Mouse (Mus musculus): ENCODE results near the gene Vav3. TPM values are rescaled to one million over a fixed set of nuclear protein-coding genes. Genes with fewer than 3 reads are reported as not detected.

The Vav3 gene
- polyA plus RNA-seq, 1 experiment, result not detected

DNA sequence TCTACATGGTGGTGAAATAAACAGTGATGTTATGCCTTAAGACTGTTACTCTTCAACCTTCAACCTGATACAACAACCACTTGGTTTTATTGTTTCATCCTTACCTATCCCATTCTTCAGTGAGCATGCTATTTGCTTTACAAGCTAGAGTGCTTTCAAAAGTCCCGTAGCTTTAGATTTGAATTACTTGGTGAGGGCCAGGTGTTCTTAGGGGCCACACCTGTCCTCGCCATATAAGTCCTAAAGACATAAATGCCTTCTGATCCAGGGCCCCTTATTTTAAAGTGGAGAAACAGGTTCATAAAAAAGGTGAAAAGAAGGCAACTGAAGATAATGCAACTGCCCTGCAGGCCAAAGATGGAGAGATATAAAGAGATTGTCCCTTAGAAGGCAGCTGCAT, 224.0 kb downstream of the Vav3 start:
- TF ChIP-seq GATA1 (IDR thresholded peaks at IDR 0.05; ENCODE audit: low read length), result no peak

DNA sequence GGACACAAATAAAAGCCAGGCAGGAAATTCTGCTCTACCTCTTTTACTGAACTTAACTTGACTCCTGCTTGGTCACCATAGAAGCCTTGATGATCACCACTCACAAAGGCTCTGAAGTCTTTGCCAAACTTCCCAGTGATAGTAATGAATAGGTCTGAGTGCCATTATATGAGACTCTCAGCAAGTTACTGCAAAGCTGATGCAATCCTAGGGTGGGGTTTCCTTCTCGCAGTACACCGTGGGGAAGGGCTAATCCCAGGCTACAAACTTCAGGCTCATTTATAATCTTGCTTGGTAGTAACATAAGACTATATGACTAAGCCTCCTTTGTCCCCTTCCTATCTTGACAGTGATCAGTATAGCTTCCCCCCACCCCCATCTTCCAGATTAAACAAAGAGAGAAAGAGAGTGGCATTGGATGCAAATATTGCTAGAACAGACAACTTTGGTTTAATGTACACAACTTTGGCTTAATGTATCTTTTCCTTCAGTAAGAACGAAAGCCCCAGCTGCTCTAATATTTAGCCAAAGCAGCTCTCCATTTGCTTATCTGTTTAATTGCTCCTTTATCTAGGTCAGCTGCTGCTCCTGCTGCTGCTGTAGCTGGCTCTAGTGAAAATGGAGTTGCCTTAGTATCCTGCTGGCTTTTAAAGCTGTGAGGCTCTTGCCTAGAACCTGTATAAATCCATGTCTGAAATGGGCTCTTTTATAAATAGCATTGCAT, 228.3 kb downstream of the Vav3 start:
- TF ChIP-seq GATA1 (IDR thresholded peaks at IDR 0.05; ENCODE audit: low read length), result no peak

DNA sequence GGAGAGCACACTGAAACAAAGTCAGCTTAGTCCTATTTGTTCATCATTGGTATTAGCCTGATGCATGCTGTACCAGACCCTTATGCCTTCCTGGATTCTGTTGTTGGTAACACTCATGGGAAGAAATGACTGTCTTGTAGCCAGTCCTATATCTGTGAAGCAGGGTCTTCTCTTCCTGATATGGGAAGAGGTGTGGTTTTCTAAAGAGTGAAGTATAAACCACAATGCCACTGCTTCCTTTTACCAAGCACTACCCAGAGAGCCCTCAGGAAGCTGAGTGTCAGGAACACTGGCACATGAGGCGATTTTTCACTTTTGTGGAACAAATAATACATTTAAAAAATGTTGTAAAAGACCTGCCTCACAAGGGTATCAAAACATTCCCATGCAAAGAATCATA, 231.0 kb downstream of the Vav3 start:
- no peak for TF ChIP-seq GATA1 (IDR thresholded peaks at IDR 0.05; ENCODE audit: low read length)

DNA sequence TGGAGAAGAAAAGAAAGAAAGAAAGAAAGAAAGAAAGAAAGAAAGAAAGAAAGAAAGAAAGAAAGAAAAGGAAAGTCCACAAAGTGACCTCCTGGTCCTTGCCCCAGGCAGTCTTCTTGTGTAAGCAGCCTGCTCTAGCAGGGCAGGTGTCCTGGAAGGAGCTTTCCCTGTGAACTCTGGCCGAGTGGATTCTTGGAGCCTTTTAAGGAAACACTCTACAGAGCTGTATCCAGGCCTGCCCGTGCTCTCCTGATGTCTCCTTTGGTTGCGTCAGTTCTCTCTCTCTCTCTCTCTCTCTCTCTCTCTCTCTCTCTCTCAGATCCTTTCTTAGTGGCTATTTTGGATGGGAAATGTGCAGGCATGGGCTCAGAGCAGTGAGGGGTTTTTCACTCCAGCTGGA, 232.4 kb downstream of the Vav3 start:
- no peak for TF ChIP-seq GATA1 (IDR thresholded peaks at IDR 0.05; ENCODE audit: low read length)

DNA sequence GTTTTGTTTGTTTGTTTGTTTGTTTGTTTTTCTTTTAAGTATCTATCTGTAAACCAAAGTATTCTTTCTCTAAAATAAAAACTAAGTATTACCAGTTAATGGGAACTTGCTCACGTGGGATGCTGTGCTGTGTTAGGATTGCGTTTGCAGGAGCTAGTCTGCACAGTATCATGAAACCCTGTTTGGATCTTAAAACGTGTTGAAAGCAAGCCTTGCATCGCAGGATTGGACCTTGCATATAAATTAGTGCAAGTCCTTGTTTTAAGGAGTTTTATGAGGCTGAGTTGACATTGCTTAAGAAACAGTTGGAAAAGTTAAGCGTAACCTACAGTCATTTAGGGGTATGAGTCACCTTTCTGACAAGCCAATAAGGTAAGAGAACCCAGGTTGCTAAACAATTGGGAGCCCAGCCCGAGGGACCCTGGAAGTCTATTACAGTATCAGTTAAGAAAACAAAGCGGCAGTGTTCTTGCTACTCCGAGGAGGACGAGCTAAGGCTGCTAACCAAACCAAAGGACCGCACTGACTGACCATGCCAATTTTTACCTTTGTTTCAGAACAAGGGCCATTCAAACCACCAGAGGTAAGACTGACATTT, 233.2 kb downstream of the Vav3 start:
- TF ChIP-seq GATA1 (IDR thresholded peaks at IDR 0.05; ENCODE audit: low read length), result no peak

DNA sequence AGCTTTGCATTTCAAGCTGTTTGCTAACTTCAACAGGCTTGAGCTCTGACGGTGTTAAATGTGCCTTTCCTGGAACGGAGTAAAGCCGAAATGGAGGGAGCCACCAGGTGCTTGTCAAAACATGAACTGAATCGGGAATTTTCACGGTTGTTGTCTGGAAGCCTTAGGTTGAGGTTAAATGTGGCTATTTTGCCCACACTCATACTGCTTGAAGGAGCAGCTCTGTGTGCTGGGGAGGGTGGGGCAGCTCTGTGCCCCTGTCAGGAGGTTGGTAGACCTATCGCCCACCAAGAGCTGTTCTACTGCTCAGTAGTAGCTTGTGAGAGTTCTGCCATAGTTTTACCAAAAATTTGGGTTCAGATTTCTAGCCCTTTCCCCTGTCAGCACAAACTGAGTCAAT, 233.7 kb downstream of the Vav3 start:
- no peak for TF ChIP-seq GATA1 (IDR thresholded peaks at IDR 0.05; ENCODE audit: low read length)

DNA sequence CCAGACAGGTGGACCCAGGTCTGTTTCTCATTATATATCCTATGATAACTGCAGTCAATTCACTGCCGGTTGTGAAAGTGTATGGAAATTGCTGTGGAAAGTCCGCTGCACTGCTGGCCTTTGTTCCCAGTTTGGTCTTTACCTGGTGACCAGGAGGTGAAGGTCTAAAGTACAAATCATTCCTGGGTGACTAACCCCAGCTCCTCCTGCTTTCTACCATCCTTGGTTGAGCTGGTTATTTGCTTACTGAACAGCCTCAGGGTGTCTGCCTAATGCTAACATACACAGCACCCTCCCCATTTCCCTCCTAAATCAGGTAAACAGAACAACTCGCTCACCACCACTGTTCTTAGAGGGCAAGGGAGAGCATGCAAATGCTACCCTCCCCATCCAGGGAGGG, 237.9 kb downstream of the Vav3 start:
- no peak for TF ChIP-seq GATA1 (IDR thresholded peaks at IDR 0.05; ENCODE audit: low read length)

DNA sequence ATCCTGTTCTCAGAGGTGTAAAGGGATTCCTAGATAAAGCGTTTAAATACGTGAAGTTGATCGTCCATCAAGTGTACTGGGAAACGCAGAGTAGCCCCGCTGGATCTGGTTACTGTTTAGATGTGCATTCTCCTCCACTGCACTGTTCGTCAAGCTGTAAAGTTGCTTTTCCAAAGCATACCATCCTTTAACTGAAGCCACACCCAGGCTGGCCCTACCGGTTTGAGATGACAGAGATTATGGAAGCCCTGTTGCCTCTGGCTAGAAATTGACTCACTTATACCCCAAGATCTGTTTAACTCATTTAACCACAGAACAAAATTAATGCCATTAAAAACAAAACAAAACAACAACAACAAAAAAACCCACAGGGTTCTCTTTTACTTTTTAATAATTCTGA, 238.5 kb downstream of the Vav3 start:
- TF ChIP-seq GATA1 (IDR thresholded peaks at IDR 0.05; ENCODE audit: low read length), result no peak

DNA sequence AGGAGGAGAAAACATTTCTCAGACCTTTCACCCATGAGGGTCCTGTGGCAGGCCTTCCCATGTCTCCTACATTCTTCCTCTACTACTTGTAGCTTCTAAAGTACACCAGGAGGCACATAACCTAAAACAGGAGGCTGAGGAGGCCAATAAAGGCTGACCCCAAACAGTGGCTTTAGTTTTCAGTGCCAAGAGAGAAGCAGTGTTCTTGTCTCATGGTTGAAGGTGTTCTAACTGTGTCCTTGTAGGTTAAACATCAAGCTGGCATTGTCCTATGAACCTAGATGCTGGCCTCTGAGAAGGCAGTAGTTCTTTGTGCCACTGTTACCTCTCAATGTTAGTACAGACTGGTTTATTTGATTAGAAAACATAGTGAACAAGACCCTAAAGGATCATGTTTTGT, 245.5 kb downstream of the Vav3 start:
- no peak for TF ChIP-seq GATA1 (IDR thresholded peaks at IDR 0.05; ENCODE audit: low read length)

DNA sequence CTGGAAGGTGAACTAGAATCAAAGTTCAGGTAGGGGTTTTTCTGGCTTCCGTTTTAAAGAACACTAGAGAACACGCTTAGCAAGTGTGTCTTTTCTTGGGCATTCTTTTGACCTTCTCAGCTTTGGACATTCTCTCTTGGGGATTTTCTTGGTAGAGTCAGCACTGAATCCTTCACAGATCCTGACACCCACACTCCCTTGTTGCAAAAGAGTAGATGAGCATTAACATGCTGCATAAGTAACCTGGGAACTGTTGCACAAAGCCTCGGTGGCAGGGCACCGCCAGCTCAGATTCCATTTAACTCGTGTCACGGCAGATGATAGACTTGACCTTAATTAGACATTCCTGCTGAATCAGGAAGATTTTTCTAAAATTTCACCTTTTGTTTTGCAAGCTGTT, 252.5 kb downstream of the Vav3 start:
- no peak for TF ChIP-seq GATA1 (IDR thresholded peaks at IDR 0.05; ENCODE audit: low read length)

DNA sequence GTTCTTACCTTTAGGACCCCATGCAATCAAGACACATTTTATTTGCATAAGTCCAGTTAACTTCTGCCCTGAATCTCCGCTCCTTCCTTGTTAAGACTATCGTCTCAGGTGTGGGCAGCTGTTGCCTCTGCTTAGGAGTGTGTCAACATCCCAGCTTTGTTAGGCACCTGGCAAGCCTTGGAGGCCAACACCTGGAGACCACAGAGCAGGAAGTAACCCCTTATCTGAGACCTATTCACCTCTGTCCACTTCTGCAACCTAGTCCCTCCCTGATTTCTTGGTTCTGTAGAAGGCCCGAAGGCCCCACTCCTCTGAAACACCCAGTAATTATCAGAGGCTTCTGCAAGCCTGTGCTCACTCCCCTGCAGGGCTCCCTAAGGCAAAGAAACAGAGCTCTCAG, 255.6 kb downstream of the Vav3 start:
- TF ChIP-seq GATA1 (IDR thresholded peaks at IDR 0.05; ENCODE audit: low read length), result no peak

DNA sequence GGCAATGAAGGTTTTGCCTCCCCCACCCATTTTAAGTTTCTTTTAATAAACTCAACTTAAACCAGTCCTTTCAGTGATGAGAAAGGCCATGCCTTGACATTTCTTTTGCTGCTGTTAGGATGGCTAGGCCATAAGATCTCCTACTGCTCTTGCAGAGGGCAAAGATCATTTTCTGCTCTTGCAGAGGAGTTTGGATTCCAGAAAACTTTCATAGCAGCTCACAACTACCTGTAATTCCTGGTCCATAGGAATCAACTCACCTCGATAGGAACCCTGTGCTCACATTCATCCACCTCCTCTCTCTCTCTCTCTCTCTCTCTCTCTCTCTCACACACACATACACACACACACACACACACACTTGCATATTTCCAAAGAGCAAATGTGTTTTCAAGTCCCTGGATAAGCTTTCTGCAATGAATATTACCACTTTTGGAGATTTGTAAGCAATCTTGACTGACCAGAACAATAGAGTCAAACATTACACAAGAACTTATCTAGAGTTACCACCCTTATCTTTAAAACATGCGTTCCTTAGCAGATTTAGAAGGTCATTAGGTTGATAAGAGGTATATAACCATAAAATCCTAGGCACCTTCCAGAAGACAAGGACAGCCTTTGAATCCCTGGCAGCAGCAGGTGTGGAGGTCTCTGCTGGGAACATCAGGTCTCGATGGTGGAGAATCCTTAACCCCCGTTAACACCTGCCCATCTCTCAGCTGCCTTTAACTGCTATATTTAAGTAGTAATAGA, 260.4 kb downstream of the Vav3 start:
- TF ChIP-seq GATA1 (IDR thresholded peaks at IDR 0.05; ENCODE audit: low read length), result no peak

DNA sequence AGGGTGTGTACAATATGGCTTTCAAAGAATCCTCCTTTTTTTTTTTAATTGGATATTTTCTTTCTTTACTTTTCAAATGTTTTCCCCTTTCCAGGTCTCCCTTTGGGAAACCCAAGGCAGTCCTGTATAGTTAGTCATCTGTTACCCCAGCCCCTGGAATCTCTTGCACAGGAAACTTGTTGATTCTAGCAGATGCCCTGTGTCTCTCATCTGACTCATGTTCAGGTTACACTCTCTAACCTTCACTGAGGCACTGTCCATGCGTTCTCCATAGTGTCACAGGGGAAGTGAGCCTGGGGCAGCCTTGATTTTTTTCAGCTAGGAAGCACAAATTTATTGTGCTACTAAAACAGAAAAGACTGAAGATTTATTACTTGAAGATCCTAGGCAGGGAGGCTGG, 262.3 kb downstream of the Vav3 start:
- no peak for TF ChIP-seq GATA1 (IDR thresholded peaks at IDR 0.05; ENCODE audit: low read length)

DNA sequence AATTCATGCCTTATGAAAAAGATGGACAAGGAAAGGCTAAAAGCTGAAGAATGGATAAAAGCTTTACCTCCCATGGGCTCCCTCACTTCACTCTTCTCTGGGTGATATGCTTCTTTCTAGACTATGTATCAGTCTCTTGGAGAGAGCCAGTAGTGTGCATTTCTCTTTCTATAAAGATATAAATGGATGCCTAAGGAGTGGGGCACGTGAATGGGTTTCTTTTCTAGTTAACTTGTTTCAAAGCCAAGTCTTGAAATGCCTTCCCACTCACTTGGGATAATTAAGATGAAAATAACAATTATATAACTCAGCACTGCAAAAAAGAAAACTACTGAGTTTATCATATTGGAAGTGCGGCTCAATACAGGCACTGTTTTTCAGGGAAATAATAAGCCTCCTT, 265.7 kb downstream of the Vav3 start:
- no peak for TF ChIP-seq GATA1 (IDR thresholded peaks at IDR 0.05; ENCODE audit: low read length)

DNA sequence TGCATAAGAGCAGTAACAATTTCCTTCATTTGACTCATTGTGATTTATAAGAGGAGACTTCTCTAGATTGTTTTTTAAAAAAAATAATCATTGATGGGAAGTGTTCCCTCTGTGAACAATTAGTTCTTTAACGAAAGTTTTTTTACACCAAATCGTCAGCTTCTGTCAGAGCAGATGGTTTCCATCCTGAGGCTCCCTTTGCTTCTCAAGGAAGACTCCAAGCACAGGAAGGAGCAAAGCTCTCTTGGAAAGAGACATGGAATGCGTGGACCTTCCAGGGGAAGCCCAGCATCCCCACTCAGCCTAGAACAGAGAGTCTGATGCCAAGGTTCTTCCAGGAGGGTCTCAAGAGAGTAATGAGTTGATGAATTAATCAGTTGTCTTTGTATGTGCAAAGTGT, 281.3 kb downstream of the Vav3 start:
- no peak for TF ChIP-seq GATA1 (IDR thresholded peaks at IDR 0.05; ENCODE audit: low read length)

DNA sequence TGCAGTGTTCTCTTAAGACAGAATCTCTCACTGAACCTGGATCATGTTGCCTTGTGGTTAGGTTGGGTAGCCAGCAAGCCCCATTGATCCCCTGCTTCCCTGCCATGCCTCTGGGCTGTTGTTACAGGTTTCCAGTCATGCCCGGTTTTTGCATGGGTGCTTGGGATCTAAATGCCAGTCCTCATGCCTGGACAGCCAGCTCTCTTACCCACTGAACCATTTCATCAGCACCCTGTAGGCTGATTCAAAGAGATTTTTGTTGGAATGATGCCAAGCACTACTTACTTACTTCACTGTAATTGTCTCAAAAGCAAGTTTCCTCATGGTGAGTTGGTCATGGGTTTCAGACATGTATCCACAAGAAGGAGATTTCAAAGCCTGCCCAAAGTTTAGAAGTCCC, 281.9 kb downstream of the Vav3 start:
- TF ChIP-seq GATA1 (IDR thresholded peaks at IDR 0.05; ENCODE audit: low read length), result no peak

DNA sequence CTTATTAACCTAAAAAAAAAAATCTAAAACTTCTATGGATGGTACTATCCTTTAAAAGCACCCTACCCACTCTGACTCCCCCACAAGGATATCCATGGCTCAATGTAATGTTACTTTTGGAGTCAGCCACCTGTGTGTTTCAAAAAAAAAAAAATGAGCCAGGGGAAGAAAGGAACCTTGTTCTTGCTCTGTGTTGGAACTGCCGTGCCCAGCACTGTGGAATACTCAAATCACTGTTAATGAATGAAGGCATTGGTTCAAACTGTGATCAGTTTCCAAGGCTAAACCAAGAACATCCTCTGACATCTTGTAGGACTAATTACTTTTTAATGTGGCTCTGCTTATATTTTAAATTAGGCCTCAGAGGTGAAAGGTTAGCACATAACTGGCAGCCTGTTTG, 282.4 kb downstream of the Vav3 start:
- no peak for TF ChIP-seq GATA1 (IDR thresholded peaks at IDR 0.05; ENCODE audit: low read length)
